Mouse (Mus musculus) Patski (cell line): ENCODE data around the gene Fyn. TPM values are rescaled to one million over a fixed set of nuclear protein-coding genes. Genes with fewer than 3 reads are reported as not detected.

Experiments
- ATAC-seq: fragments of 100-300 bp; one replicate; pipeline ENCODE4 v1.8.0; 2021
- CTCF ChIA-PET: fragments of 350-600 bp; sonication (Branson Sonifier 250); formaldehyde crosslinking; loops from one replicate; lab custom pipeline; 2022; ENCODE audit warnings: inconsistent platforms; lab: Charles Lee
- POLR2A ChIA-PET: fragments of 350-600 bp; sonication (Branson Sonifier 250); formaldehyde crosslinking; loops from one replicate; lab custom pipeline; 2022; ENCODE audit warnings: antibody characterized with exemption, inconsistent platforms; lab: Charles Lee
- DNase-seq: peaks from one replicate; pipeline ENCODE4 v3.0.0-alpha.2; 2011; ENCODE audit warnings: low read depth, low spot score
- H3K27me3 ChIP-seq: fragments of 371-371 bp; one replicate; pipeline ENCODE4 v1.5.1; 2021
- CTCF ChIP-seq: fragments of 100-300 bp; IDR thresholded peaks from one replicate; pipeline ENCODE4 v1.5.1; 2021
- in situ Hi-C: fragments of 300-500 bp; cut with MboI; formaldehyde crosslinking; loops from 3 replicates; pipeline ENCODE4 v1.11.1; 2018; ENCODE audit warnings: low pct_unique_long_range_greater_than_20kb, mixed read lengths
- polyA plus RNA-seq: library from polyadenylated mRNA; unstranded; gene quantifications from one replicate; pipeline ENCODE4 v1.2.3, GENCODE M21; 2021

The Fyn gene
- polyA plus RNA-seq, 1 experiment from 2014 or later: 64.4 TPM

GRCm38 (mm10) chr10:39580477-39580876, 211.8 kb downstream of the Fyn start:
- no peaks in the 10 kb centered on the region for H3K27me3 ChIP-seq
- no peak for TF ChIP-seq CTCF
- DNase-seq: no peak
- ATAC-seq: no peak
- ChIA-PET POLR2A (no interaction called here), CTCF (no interaction called here)
- in situ Hi-C loops: no loop called here

- POLR2A ChIA-PET: no interaction called here
- no peak for DNase-seq
- H3K27me3 ChIP-seq: no peaks in the 10 kb centered on the region
- in situ Hi-C loops: no loop called here
- ATAC-seq: no peak
- no peak for TF ChIP-seq CTCF
- CTCF ChIA-PET: no interaction called here
These were observed 213.7 kb downstream of the Fyn start for GRCm38 (mm10) chr10:39582385-39582784.

- H3K27me3 ChIP-seq: no peaks in the 10 kb centered on the region
- ChIA-PET POLR2A (no interaction called here), CTCF (interaction anchor here (0.6 kb wide), 1 partner anchor 25 kb away, joined by 3 read pairs; no protein-coding TSS in a partner anchor)
- DNase-seq (no peak), ATAC-seq (no peak)
- in situ Hi-C loops: no loop called here
- no peak for TF ChIP-seq CTCF
These were observed 215.1 kb downstream of the Fyn start for GRCm38 (mm10) chr10:39583718-39584117.

- DNase-seq: no peak
- TF ChIP-seq CTCF: no peak
- H3K27me3 ChIP-seq: no peaks in the 10 kb centered on the region
- ChIA-PET CTCF (no interaction called here), POLR2A (interaction anchor here (0.6 kb wide), 1 partner anchor 1229 kb away, joined by 3 read pairs; no protein-coding TSS in a partner anchor)
- in situ Hi-C loops: no loop called here
- ATAC-seq: no peak
These were observed 218.8 kb downstream of the Fyn start for GRCm38 (mm10) chr10:39587290-39587925.

DNA sequence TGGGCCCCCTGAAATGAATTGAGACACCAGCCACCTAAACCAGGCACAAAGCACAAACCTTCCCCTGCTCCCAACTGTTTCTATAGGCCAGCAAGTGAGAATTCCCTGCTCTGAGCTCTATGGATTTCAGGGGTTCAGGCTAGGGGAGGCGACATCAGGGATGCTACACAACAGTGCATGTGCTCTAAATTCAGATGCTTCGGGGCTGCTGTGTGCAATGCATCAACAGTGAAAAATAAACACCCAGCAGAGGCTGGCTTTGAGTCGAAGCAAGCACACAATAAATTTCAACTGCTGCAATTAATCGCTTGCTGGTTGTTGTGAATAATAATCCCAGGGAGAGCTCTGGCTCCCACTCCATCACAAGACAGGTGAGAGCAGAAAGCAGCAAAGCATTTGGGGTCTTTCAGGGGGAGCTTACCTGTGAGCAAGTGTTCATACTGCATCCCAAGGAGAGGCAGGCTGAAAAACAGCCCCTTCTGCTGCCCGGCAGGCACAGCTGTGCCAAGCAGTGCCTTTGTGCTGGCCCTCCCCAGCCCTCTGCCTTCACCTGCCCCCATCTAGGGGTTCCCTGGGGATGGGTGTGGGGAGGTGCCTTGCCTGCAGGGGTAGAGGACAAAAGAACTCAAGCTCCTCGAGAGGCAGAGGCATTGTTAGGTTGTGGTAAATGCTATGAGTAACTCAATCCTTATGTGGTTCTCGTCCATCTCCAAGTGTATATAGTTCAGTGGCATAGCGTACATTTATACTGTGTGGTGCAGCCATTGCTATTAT, 219.5 kb downstream of the Fyn start:
- no peak for DNase-seq
- CTCF ChIA-PET: no interaction called here
- in situ Hi-C loops: no loop called here
- ATAC-seq: no peak
- no peak for TF ChIP-seq CTCF
- no peaks in the 10 kb centered on the region for H3K27me3 ChIP-seq
- POLR2A ChIA-PET: interaction anchor here (0.5 kb wide), 1 partner anchor 562 kb away, joined by 3 read pairs; no protein-coding TSS in a partner anchor

- ChIA-PET CTCF (no interaction called here), POLR2A (no interaction called here)
- in situ Hi-C loops: no loop called here
- H3K27me3 ChIP-seq: no peaks in the 10 kb centered on the region
- DNase-seq (no peak), ATAC-seq (no peak)
- TF ChIP-seq CTCF: no peak
These were observed 221.3 kb downstream of the Fyn start for GRCm38 (mm10) chr10:39589765-39590546.

DNA sequence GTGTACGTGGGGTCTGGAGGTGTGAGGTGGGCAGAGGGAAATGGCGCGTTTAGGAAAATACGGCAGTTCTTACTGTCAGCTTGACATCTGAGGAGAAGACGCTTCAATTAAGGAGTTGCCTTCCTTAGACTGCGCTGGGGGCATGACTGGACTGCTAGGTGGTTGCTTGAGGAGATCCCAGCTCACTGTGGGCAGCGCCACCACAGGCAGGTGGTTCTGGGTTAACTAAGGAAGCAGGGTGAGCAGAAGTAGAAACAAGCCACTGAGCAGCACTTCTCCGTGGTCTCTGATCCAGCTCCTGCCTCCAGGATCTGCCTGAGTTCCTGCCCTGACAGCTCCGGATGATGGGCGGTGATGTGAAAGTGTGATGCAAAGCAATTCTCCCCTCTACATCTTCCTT, 222.0 kb downstream of the Fyn start:
- H3K27me3 ChIP-seq: no peaks in the 10 kb centered on the region
- no peak for TF ChIP-seq CTCF
- in situ Hi-C loops: no loop called here
- POLR2A ChIA-PET: no interaction called here
- DNase-seq (no peak), ATAC-seq (no peak)
- CTCF ChIA-PET: no interaction called here

DNA sequence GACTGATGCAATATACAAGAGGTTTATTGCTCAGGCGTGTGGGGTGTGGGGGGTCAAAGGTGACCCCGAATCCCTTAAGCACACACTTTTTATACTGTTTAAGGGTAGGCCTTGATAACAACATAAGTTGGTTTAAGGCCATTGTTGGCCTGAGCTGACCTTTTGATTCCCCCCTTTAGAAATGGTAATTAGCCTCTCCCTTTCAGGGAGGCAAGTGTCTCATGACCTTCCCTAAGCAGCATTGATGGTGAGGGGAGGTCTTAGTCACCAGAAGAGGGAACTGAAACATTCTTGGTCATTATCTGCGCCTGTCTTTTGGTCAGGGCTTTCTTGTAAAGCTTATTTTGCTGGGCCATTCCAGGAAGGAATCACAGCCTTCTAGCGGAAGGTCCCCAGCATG, 223.8 kb downstream of the Fyn start:
- no peaks in the 10 kb centered on the region for H3K27me3 ChIP-seq
- ATAC-seq (no peak), DNase-seq (no peak)
- no peak for TF ChIP-seq CTCF
- ChIA-PET POLR2A (interaction anchor here (1.2 kb wide), 1 partner anchor 77 kb away, joined by 4 read pairs; no protein-coding TSS in a partner anchor), CTCF (interaction anchor here (0.9 to 1.3 kb wide), 2 partner anchors 19 to 35 kb away, joined by 3 read pairs; no protein-coding TSS in a partner anchor)
- in situ Hi-C loops: no loop called here

- TF ChIP-seq CTCF: no peak
- ATAC-seq (no peak), DNase-seq (no peak)
- in situ Hi-C loops: no loop called here
- H3K27me3 ChIP-seq: no peaks in the 10 kb centered on the region
- ChIA-PET CTCF (no interaction called here), POLR2A (no interaction called here)
These were observed 226.1 kb downstream of the Fyn start for GRCm38 (mm10) chr10:39594716-39595115.

- H3K27me3 ChIP-seq: no peaks in the 10 kb centered on the region
- POLR2A ChIA-PET: no interaction called here
- ATAC-seq (no peak), DNase-seq (no peak)
- TF ChIP-seq CTCF: no peak
- CTCF ChIA-PET: no interaction called here
- in situ Hi-C loops: no loop called here
These were observed 227.2 kb downstream of the Fyn start for GRCm38 (mm10) chr10:39595862-39596261.
